Mouse (Mus musculus) CD4-positive, CD25-positive, alpha-beta regulatory T cell, adult 2 months (primary cell): ENCODE data around the gene Lbx2.

Source experiments
- DNase-seq: peaks from one replicate; pipeline ENCODE4 v3.0.0-alpha.2; 2012; ENCODE audit warnings: low read depth, low spot score

Gene Lbx2

GRCm38 (mm10) chr6:83086121-83087035 is at the start of gene Lbx2:
Gene Lbx2 (plus strand): TSS chr6:83086367.
- DNase-seq = peak; percentile 38

GRCm38 (mm10) chr6:83037188-83037587 is 49.0 kb upstream of the Lbx2 start:
- DNase-seq = no peak

GRCm38 (mm10) chr6:83038496-83039012 is 47.6 kb upstream of the Lbx2 start:
- DNase-seq = peak; percentile 93

GRCm38 (mm10) chr6:83040601-83041000 is 45.6 kb upstream of the Lbx2 start:
- no peak for DNase-seq

- no peak for DNase-seq
Measured at GRCm38 (mm10) chr6:83043561-83043960, 42.6 kb upstream of the Lbx2 start.

- DNase-seq = no peak
Measured at GRCm38 (mm10) chr6:83043993-83044392, 42.2 kb upstream of the Lbx2 start.

- DNase-seq = no peak
Measured at GRCm38 (mm10) chr6:83044742-83045141, 41.4 kb upstream of the Lbx2 start.

- no peak for DNase-seq
Measured at GRCm38 (mm10) chr6:83049367-83049766, 36.8 kb upstream of the Lbx2 start.

- DNase-seq = peak; percentile 71
Measured at GRCm38 (mm10) chr6:83053136-83053960, 32.8 kb upstream of the Lbx2 start.

GRCm38 (mm10) chr6:83054074-83054851 is 31.9 kb upstream of the Lbx2 start, which contains the start of gene Aup1:
Gene Aup1 (plus strand): TSS chr6:83054521.
- peak; percentile 99 for DNase-seq

- peak; percentile 58 for DNase-seq
Measured at GRCm38 (mm10) chr6:83054871-83055431, 31.2 kb upstream of the Lbx2 start, which contains the start of gene Htra2. Gene Htra2 (minus strand): TSS chr6:83055273.

GRCm38 (mm10) chr6:83057790-83058189 is 28.4 kb upstream of the Lbx2 start, which contains the start of gene Dqx1:
Gene Dqx1 (plus strand): TSS chr6:83057844.
- DNase-seq = peak; percentile 35

GRCm38 (mm10) chr6:83058725-83059124 is 27.4 kb upstream of the Lbx2 start:
- DNase-seq = no peak

- DNase-seq = peak; percentile 45
Measured at GRCm38 (mm10) chr6:83065995-83066394, 20.2 kb upstream of the Lbx2 start.

- DNase-seq = no peak
Measured at GRCm38 (mm10) chr6:83066441-83066840, 19.7 kb upstream of the Lbx2 start.

- DNase-seq = no peak
Measured at GRCm38 (mm10) chr6:83068221-83068620, 17.9 kb upstream of the Lbx2 start.

GRCm38 (mm10) chr6:83068706-83069487 is 17.3 kb upstream of the Lbx2 start:
- DNase-seq = peak; percentile 26

- peak; percentile 27 for DNase-seq
Measured at GRCm38 (mm10) chr6:83069488-83070246, 16.5 kb upstream of the Lbx2 start.

GRCm38 (mm10) chr6:83070247-83070310 is 16.1 kb upstream of the Lbx2 start, which contains the start of gene Tlx2:
Gene Tlx2 (minus strand): TSS chr6:83070293.
- no peak for DNase-seq
